Mouse (Mus musculus): ENCODE results near the gene Fam83e. TPM values are rescaled to one million over a fixed set of nuclear protein-coding genes. Genes with fewer than 3 reads are reported as not detected.

Fam83e gene
- total RNA-seq, 2 experiments from 2014 or later = 0.12 to 0.21 TPM

DNA sequence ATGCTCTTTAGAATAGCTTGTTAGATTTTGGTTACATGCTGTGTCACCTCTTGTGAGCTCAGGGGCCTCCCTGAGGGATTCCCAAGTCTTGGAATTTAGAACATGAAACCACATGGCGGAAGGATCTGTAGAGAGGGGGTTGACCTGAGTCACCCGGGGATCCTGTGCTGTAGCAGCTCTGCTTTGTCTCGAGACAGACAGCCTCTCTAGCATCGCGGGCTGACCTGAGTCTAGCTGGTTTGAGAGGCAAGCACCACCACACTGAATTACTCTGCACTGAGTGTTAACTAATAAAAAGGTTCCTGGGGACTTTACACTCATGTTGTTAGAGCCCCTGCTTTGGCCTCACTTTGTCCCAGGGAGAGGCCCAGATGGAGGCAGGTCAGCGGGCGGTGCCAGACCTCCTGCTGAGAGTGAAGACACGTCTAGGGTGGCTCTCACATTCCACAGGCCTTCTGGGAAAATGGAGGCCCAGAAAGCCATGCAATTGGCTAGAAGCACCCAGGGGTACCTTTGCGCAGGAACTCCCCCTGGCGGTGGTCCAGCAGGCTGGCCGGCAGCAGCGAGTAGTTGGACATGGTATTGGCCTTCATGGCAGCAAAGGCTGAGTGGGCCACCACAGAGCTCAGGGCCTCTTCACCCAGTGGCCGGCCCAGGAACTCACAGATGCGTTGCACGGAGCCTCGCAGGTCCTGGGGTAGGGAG is 9.9 kb downstream of the Fam83e start:
- no peak for DNase-seq (ENCODE audit: extremely low spot score in 1 of 2, low spot score in 1 of 2)

DNA sequence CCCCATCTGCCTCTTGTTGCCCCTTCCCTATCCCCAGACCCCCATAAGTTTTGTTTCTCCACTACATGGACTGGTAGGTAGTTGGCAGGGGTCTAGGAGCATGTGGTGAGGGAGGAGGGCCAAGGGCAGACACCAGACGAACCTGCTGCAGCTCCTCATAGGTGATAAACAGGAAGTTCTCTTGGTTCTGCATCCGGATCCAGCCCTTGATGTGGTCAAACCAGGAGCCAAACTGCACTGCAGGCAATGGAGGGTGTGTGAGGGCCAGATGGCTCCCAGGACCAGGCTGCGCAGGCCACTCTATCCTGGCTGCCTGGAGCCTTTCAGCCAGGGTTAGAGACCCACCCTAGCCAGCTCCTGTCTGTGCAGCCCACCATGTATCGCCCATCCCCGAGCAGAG is 12.5 kb downstream of the Fam83e start:
- DNase-seq (ENCODE audit: extremely low spot score in 1 of 2, low spot score in 1 of 2) = no peak

DNA sequence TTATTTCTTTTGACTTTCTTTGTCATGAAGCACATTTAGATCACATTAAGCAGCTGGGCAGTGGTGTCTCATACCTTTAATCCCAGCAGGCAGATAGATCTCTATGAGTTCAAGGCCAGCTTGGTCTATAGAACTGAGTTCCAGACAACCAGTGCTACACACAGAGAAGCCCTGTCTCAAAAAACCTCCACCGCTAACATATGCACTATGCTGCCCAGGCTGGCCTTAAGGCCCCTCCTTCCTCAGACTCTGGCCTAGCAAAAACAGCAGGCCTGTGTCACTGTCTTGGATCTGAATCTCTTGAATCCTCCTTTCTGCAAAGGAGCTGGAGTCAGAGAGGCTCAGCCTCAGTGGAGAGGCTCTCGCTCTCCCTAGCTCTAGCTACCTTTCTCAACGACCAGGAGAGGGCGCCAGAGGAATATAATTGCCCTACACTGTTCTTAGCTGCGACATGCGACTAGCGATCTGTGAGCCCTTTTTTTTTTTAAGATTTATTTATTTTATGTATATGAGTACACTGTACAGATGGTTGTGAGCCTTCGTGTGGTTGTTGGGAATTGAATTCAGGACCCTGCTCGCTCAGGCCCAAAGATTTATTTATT is 18.3 kb downstream of the Fam83e start:
- peak; percentile 76 to 96 for DNase-seq (ENCODE audit: extremely low spot score in 1 of 2, low spot score in 1 of 2)

DNA sequence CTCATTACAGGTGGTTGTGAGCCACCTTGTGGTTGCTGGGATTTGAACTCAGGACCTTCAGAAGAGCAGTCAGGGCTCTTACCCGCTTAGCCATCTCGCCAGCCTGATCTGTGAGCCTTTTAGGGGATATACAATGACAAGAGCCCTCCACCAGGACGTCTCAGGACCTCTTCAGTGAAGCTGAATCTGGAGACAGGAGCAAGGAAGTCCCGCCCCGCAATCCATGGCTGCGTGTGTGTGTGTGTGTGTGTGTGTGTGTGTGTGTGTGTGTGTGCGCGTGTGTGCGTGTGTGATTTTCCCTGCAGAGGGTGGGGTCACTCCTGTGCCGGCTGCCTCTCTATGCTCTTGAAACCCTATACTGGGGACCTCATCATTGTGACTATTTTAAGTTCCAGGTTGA is 18.8 kb downstream of the Fam83e start:
- DNase-seq (ENCODE audit: extremely low spot score in 1 of 2, low spot score in 1 of 2) = no peak

DNA sequence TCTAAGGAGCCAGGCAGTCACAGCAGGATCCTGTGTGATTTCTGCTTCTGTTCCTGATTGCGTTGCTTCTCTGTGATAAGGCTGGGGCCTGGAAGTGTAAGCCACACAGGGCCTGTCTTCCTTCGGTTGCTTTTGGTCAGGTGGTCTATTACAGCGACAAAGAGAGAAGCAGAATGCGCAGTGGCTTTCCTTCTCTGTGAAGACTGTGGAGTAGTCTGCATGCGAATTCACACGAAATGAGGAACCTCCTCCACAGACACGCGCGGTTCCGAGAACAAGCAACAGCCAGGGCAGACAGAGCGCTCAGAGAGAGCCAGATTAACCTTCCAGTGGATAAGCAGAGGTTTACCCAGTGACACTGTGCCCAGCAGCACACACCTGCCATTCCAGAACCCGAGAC is 20.3 kb downstream of the Fam83e start:
- DNase-seq (ENCODE audit: extremely low spot score in 1 of 2, low spot score in 1 of 2) = no peak

DNA sequence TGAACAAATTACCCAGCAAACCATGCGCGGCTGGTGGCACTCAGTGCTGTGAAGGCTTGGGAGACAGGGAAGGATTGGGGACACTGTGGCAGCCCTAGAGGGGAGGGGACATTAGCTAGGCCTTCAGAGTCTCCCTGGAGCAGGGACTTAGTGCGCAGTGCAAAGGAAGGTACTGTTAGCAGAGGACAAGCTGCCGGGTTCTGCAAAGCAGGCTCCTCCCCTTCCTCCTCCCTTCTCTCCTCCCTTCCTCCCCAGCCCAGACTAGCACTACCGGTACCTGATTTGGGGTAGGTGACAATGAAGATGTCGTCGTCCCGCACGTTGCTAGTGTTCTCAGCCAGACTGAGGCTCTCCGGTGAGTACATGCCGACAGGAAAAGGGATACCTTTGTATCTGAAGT is 20.8 kb downstream of the Fam83e start:
- no peak for DNase-seq (ENCODE audit: extremely low spot score in 1 of 2, low spot score in 1 of 2)

DNA sequence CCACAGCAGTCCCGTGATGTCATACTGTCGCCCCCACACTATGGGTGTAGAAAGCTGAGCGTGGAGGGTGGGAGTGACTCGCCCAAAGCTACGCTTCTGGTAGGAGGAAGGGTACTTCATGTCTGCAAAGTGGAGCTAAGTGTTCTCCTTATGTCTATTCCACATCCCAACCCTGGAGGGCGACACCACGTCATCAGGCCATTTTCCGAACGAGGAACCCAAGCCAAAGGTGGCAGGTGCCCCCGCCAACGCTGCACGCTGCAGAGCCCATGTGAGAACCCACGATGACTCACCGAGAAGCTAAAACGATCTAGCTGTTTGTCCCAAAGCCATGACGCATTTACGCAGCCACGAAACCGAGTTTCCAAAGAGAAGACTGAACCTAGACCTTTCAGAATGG is 21.3 kb downstream of the Fam83e start:
- DNase-seq (ENCODE audit: extremely low spot score in 1 of 2, low spot score in 1 of 2) = peak; percentile 51 to 66

DNA sequence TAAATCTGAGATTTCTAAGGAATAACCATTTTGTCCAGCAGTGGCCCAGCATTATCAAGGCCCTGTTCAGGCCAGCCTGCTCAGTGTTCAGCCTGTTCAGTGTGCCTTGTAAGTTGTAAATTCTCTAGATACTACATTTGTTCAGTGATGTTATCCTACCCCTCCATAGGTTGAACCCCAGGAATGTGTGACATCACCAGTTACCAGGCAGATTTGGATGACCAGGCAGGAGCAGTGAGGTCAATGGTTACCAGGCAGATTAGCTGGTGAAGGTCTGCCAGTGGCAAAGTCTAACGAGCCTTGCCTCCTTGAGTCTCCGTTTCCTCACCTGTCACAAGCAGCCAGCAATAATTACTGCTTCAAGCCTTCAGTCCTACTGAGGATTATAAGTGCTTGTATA is 23.4 kb downstream of the Fam83e start:
- DNase-seq (ENCODE audit: extremely low spot score in 1 of 2, low spot score in 1 of 2) = peak; percentile 49 to 62

DNA sequence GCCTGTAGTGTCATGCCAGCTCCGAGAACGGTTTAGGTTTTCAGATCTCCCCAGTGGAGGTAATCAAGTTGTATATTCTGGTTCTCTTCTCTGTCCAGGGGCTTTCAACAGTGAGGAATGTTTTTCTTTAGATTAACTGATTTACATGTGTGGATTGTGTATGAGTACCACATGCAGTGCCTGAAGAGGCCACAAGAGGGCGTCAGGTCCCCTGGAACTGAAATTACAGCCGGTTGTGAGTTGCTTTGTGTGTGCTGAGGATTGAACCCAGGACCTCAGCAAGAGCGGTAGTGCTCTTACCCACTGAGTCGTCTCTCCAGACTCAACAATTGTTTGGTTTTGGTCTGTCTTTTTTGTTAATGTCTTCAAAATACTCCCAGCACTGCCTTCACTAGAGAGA is 25.5 kb downstream of the Fam83e start:
- no peak for DNase-seq (ENCODE audit: extremely low spot score in 1 of 2, low spot score in 1 of 2)

DNA sequence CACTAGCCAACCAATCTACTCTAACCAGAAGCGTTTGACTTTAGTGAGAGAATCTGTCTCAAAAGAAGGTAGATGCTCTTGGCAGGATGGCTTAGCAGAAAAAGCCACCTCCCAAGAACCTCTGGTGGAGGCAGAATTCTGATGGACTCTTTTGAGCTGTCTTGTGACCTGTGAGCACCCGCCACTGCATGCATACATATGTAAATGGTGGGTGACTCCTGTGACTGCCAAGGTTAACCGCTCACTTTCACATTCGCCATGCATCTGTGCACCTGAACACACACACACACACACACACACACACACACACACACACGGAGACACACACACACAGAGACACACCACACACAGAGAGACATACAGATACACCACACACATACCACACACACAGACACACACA is 26.4 kb downstream of the Fam83e start:
- no peak for DNase-seq (ENCODE audit: extremely low spot score in 1 of 2, low spot score in 1 of 2)

DNA sequence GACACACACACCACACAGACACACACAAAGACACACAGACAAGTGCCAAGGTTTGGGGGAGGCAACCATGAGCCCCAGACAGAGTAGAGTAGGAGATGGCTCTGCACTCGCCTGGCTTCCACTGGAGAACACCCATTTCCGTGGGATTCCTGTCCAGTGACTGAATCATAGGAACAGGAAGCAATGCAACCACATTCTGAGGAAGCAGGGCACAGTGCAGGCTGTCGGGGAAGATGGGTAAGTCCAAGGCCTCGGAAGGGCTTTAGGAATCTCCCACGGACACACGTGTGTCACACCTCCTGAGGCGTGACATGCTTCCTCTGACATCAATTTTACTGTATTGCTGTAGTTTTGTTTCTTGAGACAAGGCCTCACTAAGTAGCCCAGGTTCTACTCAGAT is 27.1 kb downstream of the Fam83e start:
- DNase-seq (ENCODE audit: extremely low spot score in 1 of 2, low spot score in 1 of 2) = no peak

DNA sequence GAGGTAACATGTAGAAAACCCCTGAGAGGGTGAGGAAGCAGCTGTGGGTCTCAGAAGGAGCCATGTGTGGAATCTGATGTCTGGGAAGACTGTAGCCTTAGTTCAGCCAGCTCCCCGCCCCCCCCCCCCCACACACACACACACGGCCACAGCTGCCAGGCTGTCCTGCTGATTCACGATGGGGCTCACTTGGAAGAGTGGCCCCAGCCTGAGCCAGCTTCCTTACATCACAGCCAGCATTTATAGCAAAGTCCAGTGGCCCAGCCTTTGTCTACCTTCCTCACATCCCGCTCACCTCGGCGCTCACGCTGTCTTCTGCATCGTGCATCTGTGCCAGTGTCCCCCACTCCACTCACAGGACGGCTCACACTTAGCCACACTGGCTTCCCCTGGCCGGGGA is 28.4 kb downstream of the Fam83e start:
- DNase-seq (ENCODE audit: extremely low spot score in 1 of 2, low spot score in 1 of 2) = no peak

DNA sequence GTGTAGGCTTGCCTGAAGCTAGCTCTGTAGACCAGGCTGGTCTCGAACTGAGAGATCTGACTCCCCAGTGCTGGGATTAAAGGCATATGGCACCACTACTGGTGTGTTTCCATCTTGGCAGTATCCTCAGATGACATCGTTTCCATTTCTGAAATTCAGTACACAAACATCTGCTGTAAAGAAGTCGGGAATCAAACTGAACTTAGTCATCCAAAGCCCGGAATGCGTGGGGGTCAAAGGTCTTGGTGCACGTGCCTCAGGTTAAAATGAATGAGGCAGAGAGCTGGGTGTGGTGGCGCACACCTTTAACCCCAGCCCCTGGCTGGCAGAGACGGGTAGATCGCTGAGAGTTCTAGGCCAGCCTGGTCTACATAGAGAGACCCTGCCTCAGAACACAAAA is 29.1 kb downstream of the Fam83e start:
- no peak for DNase-seq (ENCODE audit: extremely low spot score in 1 of 2, low spot score in 1 of 2)

DNA sequence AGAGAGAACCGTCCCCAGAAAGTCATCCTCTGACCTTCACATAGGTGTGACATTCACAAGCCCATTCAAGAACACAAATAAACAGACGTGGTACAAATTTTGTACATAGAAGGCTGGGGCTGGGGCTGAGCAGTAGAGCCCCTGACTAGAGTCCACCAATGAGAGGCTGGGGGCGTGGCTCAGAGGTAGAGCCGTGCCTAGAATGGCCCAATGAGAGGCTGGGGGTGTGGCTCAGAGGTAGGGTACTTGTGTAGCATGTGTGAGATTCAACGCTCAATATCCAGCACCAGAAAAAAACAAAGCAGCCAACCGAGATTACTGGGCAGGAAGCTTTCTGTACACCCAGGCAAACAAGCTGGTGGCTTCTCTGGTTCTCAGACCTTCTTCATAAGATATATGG is 34.7 kb downstream of the Fam83e start:
- no peak for DNase-seq (ENCODE audit: extremely low spot score in 1 of 2, low spot score in 1 of 2)

DNA sequence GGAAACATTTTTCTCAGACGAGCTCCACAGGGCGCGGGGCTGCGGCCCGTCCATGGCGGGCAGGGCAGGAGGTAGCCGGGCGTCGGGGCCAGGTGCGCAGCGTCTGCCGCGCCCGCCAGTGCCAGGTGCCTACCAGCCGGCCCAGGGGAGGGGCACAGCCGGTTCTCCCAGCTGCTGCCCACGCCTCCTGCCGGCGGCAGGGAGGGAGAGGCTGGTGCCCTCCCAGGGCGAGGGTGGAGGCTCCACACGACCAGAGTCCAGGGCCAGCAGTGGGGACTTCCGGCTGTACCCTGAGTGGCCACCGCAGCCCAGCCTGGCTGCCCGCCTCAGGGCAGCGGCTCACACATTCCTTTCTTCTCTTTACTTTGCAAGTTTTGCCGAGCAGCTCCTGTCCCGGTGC is 38.4 kb downstream of the Fam83e start:
- DNase-seq (ENCODE audit: extremely low spot score in 1 of 2, low spot score in 1 of 2) = no peak

DNA sequence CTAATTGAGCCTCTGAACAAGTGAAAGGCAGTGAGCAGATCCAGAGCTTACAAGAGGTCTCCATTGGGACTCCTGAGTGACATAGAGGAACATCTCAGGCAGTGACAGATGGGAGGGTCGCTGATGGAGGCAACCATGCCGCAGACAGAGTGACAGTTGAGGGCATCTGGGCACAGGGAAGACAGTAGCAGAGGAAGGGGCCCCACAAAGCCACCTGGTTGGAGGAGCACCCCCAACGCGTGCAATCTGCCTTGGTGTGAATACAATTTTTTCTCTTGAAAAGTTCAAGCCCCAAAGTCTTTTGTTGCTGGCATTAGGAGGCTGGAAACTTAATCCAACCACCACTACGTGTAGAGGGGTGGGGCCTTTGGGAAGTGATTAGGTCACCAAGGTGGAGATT is 39.1 kb downstream of the Fam83e start:
- DNase-seq (ENCODE audit: extremely low spot score in 1 of 2, low spot score in 1 of 2) = no peak

DNA sequence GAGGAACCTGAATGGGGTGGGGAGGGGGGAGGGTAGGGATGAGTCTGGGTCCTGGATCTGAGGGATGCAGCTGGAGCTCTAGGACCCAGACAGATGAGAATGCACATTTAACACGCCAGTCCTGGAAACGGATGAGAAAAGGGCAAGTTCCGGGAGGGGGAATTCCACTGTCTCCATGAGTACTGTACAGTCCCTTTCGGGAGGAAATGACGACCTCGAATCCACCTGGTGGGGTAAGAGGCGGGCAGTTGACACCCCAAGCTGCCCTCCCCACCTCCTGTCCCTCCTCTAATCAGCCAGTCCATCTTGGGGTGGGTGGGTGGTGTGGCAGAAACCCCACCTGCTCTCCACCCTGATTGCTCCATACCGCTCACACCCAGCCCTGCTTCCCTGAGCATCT is 45.0 kb downstream of the Fam83e start:
- no peak for DNase-seq (ENCODE audit: extremely low spot score in 1 of 2, low spot score in 1 of 2)

DNA sequence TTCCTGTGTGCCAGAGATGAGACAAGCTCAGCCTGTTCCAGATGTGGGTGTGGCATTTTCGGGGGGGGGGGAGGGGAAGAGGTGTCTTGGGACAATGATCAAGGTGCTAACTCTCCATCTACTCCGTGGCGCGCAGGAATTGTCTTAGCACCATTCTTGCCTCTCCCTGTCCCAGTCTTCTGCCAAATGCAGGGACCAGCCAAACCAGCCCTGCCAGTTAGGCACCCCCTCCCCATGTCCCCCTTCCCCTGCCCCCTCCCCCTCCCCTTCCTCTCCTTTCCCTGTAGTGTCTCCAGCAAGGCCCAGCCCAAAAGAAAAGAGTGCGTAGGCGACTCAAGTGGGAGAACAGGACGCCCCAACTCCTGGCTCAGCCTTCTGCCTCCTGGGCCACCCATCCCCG is 45.8 kb downstream of the Fam83e start:
- no peak for DNase-seq (ENCODE audit: extremely low spot score in 1 of 2, low spot score in 1 of 2)

DNA sequence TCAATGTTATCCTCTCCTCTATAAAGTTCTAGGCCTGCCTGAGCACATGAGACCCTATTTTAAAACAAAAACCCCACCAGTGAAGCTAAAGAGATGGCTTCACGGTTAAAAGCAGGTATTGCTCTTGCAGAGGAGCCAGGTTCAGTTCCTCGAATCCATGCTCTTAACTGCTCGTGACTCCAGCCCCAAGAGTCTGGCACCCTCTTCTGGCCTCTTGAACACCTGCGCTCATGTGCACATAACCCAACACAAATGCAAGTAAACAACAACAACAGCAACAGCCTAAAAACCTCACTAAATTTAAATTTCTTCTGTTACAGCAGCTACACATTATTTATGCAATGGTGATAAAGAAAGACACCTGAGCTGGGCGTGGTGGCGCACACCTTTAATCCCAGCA is 46.5 kb downstream of the Fam83e start:
- no peak for DNase-seq (ENCODE audit: extremely low spot score in 1 of 2, low spot score in 1 of 2)

DNA sequence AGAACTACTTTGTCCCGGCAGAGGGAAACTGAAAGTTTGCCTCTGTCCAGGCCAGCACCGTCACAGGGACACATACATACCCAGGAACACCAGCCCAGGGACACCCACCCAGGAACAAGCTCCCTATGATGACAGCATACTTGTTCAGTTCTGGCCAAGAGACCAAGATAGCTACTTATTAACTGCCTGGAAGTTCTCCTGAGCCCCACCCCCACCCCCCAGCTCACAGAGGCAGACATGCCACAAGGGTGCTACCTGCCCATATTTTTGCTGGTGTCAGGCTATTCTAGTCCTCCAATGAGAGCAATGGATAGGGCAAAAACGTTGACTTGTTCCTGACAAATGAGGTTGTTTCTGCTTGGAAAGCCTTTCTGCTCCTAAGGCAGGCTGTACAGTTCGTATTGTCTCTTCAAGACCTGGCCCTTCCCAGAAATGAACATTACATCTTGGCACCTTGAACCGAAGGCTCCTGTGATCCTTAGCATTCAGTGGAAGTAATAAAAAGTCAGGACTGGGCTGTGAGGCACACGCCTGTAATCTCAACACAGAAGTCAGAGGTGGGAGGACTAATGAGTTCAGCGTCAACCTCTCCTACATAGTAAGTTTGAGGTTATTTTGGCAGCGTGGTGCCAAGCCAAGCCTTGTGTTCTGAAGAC is 49.5 kb downstream of the Fam83e start:
- no peak for DNase-seq (ENCODE audit: extremely low spot score in 1 of 2, low spot score in 1 of 2)

DNA sequence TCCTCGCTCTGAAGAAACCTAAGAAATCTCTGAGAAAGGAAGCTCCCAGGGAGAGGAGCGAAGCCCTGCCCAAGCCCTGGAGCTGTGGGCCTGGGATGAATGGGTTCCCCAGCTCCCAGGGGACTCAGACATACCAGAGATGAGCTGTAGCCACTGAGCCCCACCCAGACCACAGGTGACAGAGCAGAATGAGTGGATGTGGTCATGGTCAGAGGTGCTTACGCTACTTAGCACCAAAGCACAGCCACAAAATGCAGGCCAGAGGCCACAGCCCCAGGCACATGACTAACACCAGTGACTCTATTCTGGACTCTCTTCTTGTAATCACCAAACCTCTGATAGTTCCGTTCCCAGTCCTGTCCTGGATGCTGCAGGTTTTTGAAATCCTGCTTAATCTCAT is 50.1 kb downstream of the Fam83e start:
- DNase-seq (ENCODE audit: extremely low spot score in 1 of 2, low spot score in 1 of 2) = no peak

DNA sequence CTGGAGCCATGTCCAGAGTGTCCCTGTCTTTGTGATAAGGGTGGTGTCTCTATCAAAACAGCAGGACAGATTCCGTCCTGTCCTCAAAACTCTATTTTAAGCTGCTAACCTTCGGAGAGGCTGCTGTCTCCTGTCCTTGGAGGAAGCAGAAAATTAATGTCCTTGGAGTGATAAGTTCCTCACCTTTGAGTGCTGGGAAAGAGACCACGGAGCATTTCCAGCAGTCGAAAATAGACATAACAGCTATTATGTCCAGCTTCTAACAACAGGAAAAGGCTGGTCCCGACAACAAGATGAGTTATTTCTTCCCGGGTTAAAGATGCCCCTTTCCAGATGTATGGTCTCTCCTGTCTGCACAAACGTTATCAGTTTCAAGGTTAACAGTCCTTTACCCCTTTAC is 54.2 kb downstream of the Fam83e start:
- DNase-seq (ENCODE audit: extremely low spot score in 1 of 2, low spot score in 1 of 2) = no peak
